Mouse (Mus musculus) heart, embryonic 12.5 days (tissue): Measurements from ENCODE around the gene Zkscan8. TPM values are rescaled to one million over a fixed set of nuclear protein-coding genes. Genes with fewer than 3 reads are reported as not detected.
"Not testable (repeated sequence)": the region's sequence is repeated elsewhere in the genome, so short reads cannot be mapped to it uniquely, and the experiment has no call there.

Experiments
- ATAC-seq: fragments of 200-750 bp; cut with Nextera tagmentation; 2 replicates; pipeline ENCODE4 v1.8.0; 2017; ENCODE audit warnings: moderate TSS enrichment, moderate library complexity; ENCODE audit not compliant: insufficient number of reproducible peaks, low FRiP score
- H3K27ac ChIP-seq: fragments of 300-500 bp; sonication (generic); 2 replicates; pipeline ENCODE4 v1.5.1; 2016; ENCODE audit warnings: mild to moderate bottlenecking, moderate library complexity; ENCODE audit not compliant: poor library complexity, severe bottlenecking
- H3K27me3 ChIP-seq: fragments of 300-500 bp; sonication (generic); replicated peaks from 2 replicates; pipeline ENCODE4 v1.6.1; 2016; ENCODE audit warnings: mild to moderate bottlenecking, moderate library complexity
- H3K36me3 ChIP-seq: fragments of 300-500 bp; sonication (generic); 2 replicates; pipeline ENCODE4 v1.6.1; 2016; ENCODE audit warnings: mild to moderate bottlenecking, moderate library complexity
- H3K4me1 ChIP-seq: fragments of 300-500 bp; sonication (generic); replicated peaks from 2 replicates; pipeline ENCODE4 v1.6.1; 2016; ENCODE audit warnings: mild to moderate bottlenecking
- H3K4me2 ChIP-seq: fragments of 300-500 bp; sonication (generic); 2 replicates; pipeline ENCODE4 v1.6.1; 2016; ENCODE audit warnings: mild to moderate bottlenecking, moderate library complexity
- H3K4me3 ChIP-seq: fragments of 300-500 bp; sonication (generic); 2 replicates; pipeline ENCODE4 v1.5.1; 2016; ENCODE audit warnings: mild to moderate bottlenecking
- H3K9ac ChIP-seq: fragments of 300-500 bp; sonication (generic); 2 replicates; pipeline ENCODE4 v1.6.1; 2016; ENCODE audit warnings: mild to moderate bottlenecking, moderate library complexity
- H3K9me3 ChIP-seq: fragments of 300-500 bp; sonication (generic); replicated peaks from 2 replicates; pipeline ENCODE4 v1.6.1; 2016; ENCODE audit warnings: mild to moderate bottlenecking, moderate library complexity
- WGBS: fragments of 180-500 bp; shearing (Covaris S2); methylation state at CpG from one replicate; pipeline ENCODE4 v1.1.7; 2016; 5-methylcytosine and 5-hydroxymethylcytosine counted together
- polyA plus RNA-seq: library from polyadenylated mRNA; unstranded; fragments of >200 nt; fragmentation: Nextera tagmentation; extraction: Ambion mirVana; gene quantifications from 2 replicates; pipeline ENCODE4 v1.2.1, GENCODE M21; 2016

The Zkscan8 gene
- polyA plus RNA-seq, 1 experiment from 2014 or later = 6.8 TPM

DNA sequence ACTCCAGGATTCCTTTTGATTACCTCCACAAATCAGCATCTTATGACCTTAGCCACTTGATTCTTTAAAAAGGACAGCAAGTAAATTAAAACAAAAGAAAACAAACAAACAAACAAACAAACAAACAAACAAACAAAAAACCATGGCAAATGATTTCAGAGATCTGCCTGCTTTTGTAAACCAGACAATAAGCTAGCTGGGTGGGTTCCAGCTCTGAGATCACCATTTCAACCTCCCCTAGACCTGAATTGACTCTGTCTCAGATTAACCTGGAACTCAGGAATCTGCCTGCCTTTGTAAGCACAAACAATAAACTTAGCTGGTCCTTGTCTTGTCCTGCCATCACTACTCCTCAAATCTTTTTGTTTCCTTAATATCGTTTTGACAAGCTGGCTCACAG, 44.0 kb downstream of the Zkscan8 start:
- Histone ChIP-seq H3K36me3 (peaks cover 16% of the 10 kb centered on the region), H3K27ac (no peak overlapping the region), H3K4me2 (no peak overlapping the region), H3K9me3 (peaks cover 3% of the 10 kb centered on the region), H3K9ac (no peak overlapping the region), H3K4me3 (no peak overlapping the region), H3K4me1 (no peaks in the 10 kb centered on the region), H3K27me3 (no peaks in the 10 kb centered on the region)
- WGBS = 78% methylated on average over 1 of the region's 1 CpGs
- no peak for ATAC-seq

DNA sequence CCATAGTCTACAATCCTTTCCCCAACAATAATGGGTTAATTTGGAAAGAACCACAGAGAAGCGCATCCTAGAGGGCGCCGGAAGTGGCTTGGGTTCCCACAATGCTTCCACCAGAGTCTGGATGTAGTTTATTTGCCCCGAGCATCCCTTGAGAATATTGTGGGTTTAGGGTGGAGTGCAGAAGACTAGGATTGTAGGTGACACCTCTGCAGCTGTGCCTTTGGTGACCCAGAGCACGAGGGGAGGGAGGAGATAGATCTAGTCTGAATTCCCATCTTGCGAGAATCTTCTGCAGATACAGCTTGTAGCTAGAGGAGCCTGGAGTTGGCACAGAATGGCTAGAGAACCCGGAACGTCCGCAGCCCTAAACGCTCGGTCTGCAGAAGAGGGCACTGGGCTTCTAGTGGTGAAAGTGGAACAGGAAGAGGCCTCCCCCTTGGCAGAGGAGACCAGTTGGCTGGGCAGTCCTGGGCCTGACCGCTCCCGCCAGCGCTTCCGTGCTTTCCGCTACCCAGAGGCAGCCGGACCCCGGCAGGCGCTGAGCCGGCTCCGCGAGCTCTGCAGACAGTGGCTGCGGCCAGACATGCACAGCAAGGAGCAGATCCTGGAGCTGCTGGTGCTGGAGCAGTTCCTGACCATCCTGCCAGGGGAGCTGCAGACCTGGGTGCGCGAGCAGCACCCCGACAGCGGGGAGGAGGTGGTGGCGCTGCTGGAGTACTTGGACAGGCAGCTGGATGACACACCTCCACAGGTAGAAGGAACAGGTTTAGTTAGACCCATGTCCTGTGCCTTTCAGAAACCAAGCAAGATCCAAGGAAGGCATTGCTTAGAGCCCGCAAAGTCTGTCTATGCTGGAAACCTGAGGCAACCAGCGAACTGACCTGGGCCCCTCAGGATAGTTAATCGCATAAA, 51.9 kb downstream of the Zkscan8 start, which contains the start of the genes Zkscan4 and Gm10065:
Gene Zkscan4 (plus strand): TSS at position 149 of the 912 bp plus-strand sequence.
Gene Gm10065 (minus strand): TSS at position 683 of the 912 bp plus-strand sequence.
- peak within 1 kb of the TSS; percentile 70 for H3K27ac ChIP-seq
- H3K9ac ChIP-seq = peak within 1 kb of the TSS; percentile 74
- peak within 1 kb of the TSS; percentile 69 for H3K4me3 ChIP-seq
- 6% methylated on average over 29 of the region's 31 CpGs for WGBS
- ATAC-seq = peak; percentile 82
- H3K4me1 ChIP-seq, H3K9me3 ChIP-seq, H3K36me3 ChIP-seq, H3K27me3 ChIP-seq: not testable (repeated sequence)
- peak within 1 kb of the TSS; percentile 84 for H3K4me2 ChIP-seq

DNA sequence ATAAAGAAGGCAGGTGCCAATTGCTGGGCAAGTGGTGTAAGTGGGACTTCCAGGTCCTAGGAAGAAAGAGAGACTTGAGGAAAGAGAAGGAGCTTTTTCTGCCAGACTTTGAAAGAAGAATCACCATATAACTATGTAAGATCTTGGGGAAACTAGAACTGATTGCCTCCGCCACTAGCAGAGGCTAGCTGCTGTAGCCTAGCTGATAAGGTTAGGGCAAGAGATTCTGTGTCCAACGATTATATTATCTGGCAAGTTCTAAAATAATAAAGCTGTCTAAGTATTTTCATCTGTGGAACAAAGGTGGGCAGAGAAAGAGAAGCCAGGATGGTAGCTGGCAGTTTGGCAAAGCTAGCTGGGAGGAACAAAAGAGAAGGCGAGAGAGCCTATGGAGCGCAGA, 58.5 kb downstream of the Zkscan8 start:
- H3K9ac ChIP-seq = no peak overlapping the region
- H3K27ac ChIP-seq = no peak overlapping the region
- no peak for ATAC-seq
- H3K9me3 ChIP-seq = no peaks in the 10 kb centered on the region
- H3K27me3 ChIP-seq = no peaks in the 10 kb centered on the region
- 21% methylated on average over 4 of the region's 4 CpGs for WGBS
- peaks cover 9% of the 10 kb centered on the region; the same call in 1 of the 2 replicates for H3K4me1 ChIP-seq
- H3K4me2 ChIP-seq = no peak overlapping the region
- no peak overlapping the region for H3K4me3 ChIP-seq
- H3K36me3 ChIP-seq = no peaks in the 10 kb centered on the region

DNA sequence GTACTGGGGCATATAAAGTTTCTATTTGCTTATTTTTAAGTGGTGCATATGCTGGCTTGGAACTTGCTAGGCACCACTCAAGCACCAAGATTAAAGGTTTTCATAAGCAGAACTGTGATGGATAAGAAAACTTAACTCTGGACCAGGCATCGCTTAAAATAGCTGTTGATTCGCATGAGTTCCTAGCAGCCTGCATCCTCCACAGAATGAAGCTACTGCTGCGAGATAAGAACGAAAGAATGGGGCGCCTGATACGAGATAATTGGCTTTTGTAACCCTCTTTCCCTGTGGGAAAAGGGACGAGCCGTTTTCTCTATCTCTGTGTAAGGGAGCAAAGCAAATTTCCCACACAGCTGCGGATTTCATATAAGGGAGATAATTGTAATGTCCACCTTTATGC, 61.8 kb downstream of the Zkscan8 start:
- Histone ChIP-seq H3K4me2 (peak overlapping the region; percentile 91), H3K4me3 (peak overlapping the region; percentile 66), H3K9ac (no peak overlapping the region), H3K36me3 (no peaks in the 10 kb centered on the region), H3K9me3 (no peaks in the 10 kb centered on the region), H3K4me1 (peaks cover 9% of the 10 kb centered on the region; the same call in 1 of the 2 replicates), H3K27me3 (no peaks in the 10 kb centered on the region), H3K27ac (no peak overlapping the region)
- no peak for ATAC-seq
- WGBS = 6% methylated on average over 9 of the region's 9 CpGs

DNA sequence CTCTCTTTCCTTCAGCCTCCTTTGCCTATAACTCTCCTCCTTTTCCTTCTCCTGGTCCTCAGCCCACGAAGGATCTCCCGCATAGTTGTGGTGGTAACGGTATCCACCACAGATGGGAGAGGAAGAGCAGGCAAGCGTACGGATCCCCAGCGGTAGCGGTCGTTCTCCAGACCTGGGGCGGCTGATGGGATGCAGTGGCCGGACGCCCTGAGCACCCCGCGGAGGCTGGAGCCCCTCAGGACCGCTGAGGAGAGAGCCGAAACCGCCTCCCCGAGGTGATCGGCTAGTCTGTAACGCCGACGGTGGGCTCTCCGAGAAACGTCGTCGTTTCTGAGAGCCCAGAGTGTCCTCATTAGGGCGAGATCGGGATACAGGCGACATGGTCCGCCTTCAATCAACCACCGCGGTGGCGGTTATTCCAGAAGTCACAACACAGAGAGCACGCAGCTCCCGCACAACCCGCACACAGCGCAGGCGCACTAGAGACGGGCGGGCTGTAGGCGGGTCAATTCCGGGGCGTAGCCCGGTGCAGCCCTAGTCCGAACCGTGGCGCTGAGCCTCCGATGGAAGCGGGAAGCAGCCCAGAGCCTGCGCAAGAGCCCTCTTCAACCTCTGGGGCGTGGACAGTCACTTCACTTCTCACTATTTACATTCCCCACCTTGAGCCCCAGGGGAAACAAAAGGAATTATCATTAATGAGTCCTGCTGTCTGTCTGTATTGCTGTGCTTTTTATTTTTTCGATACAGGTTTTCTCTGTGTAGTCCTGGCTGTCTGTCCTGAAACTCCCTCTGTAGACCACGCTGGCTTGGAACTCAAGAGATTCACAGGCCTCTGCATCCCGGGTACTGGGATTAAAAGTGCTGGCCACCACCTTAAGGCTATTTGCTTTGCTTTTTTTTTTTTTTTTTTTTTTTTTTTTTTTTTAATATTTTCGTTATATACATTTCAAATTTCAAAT, 62.6 kb downstream of the Zkscan8 start, which contains the start of gene Nkapl:
Gene Nkapl (minus strand): TSS at position 449 of the 959 bp plus-strand sequence.
- peak within 1 kb of the TSS; percentile 32; the same call in 1 of the 2 replicates for H3K27ac ChIP-seq
- H3K4me2 ChIP-seq = peak within 1 kb of the TSS; percentile 91
- no peaks in the 10 kb centered on the region for H3K36me3 ChIP-seq
- peaks cover 9% of the 10 kb centered on the region; the same call in 1 of the 2 replicates for H3K4me1 ChIP-seq
- WGBS = under 1% methylated on average over 54 of the region's 54 CpGs
- ATAC-seq = peak; percentile 97
- H3K9me3 ChIP-seq = no peaks in the 10 kb centered on the region
- H3K27me3 ChIP-seq = no peaks in the 10 kb centered on the region
- H3K4me3 ChIP-seq = peak within 1 kb of the TSS; percentile 66
- peak within 1 kb of the TSS; percentile 77 for H3K9ac ChIP-seq

DNA sequence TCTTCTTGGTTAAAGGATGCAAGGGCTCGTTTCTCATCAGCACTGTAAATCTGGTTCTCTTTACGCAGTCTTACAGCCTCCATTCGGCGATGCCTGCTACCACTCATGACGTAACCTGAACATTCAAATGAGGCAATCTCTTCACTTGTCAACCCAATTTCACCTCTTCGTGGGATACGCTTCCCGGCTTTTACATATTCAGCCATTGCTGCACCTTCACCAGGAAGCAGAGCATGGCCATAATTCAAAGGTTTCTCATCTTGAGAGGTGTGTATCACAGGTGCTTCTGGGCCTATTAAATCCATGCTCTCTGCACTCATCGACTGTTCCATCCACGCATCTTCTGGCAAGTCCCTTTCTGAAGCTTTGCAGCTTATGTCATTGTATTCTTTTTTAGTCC, 63.6 kb downstream of the Zkscan8 start:
- no peak overlapping the region for H3K4me3 ChIP-seq
- H3K4me2 ChIP-seq = no peak overlapping the region

More for the DNA sequence above, 63.6 kb downstream of the Zkscan8 start:
- Histone ChIP-seq H3K27me3 (no peaks in the 10 kb centered on the region), H3K4me1 (peaks cover 5% of the 10 kb centered on the region; the same call in 1 of the 2 replicates), H3K36me3 (no peaks in the 10 kb centered on the region), H3K27ac (no peak overlapping the region), H3K9me3 (no peaks in the 10 kb centered on the region), H3K9ac (no peak overlapping the region)
- 82% methylated on average over 10 of the region's 10 CpGs for WGBS
- ATAC-seq = no peak

Other genes with a start within 250 kb of the Zkscan8 start
- not detected in 2 replicates for gene Gpx5, start 238.4 kb downstream of the Zkscan8 start, polyA plus RNA-seq
- not detected in 2 replicates for gene Gpx6, start 219.0 kb downstream of the Zkscan8 start, polyA plus RNA-seq
- gene Olfr1367, start 184.2 kb downstream of the Zkscan8 start, polyA plus RNA-seq = not detected in 2 replicates
- gene Zscan12, start 168.3 kb downstream of the Zkscan8 start, polyA plus RNA-seq = 8.8 and 9.9 TPM in 2 replicates
- 71.2 and 72.6 TPM in 2 replicates for gene Zkscan3, start 128.4 kb downstream of the Zkscan8 start, polyA plus RNA-seq
- gene Pgbd1, start 90.1 kb downstream of the Zkscan8 start, polyA plus RNA-seq = 2.2 and 3.1 TPM in 2 replicates
- 26.8 and 28.1 TPM in 2 replicates for gene Zscan26, start 77.4 kb downstream of the Zkscan8 start, polyA plus RNA-seq
- 2.3 and 2.4 TPM in 2 replicates for gene Nkapl, start 62.6 kb downstream of the Zkscan8 start, polyA plus RNA-seq
- 1.7 and 2.1 TPM in 2 replicates for gene Zkscan4, start 52.2 kb downstream of the Zkscan8 start, polyA plus RNA-seq
- not detected in 2 replicates for gene Gm10065, start 51.7 kb downstream of the Zkscan8 start, polyA plus RNA-seq
- gene AK157302, start 35.9 kb downstream of the Zkscan8 start, polyA plus RNA-seq = 0.24 and 0.33 TPM in 2 replicates
- gene Gm11273, start 29.7 kb downstream of the Zkscan8 start, polyA plus RNA-seq = 6.4 and 10.3 TPM in 2 replicates
- 0.06 and 0.10 TPM in 2 replicates for gene Olfr1366, start 11.7 kb upstream of the Zkscan8 start, polyA plus RNA-seq
- 0.04 and 0.05 TPM in 2 replicates for gene Olfr1535, start 28.8 kb upstream of the Zkscan8 start, polyA plus RNA-seq
- not detected in 2 replicates for gene Olfr1364, start 50.6 kb upstream of the Zkscan8 start, polyA plus RNA-seq
- not detected in 2 replicates for gene Olfr1362, start 82.9 kb upstream of the Zkscan8 start, polyA plus RNA-seq
- not detected in 2 replicates for gene Olfr11, start 111.4 kb upstream of the Zkscan8 start, polyA plus RNA-seq
- gene Olfr1361, start 132.3 kb upstream of the Zkscan8 start, polyA plus RNA-seq = not detected in 2 replicates
- not detected in 2 replicates for gene Olfr1360, start 146.3 kb upstream of the Zkscan8 start, polyA plus RNA-seq
- gene Olfr1359, start 167.0 kb upstream of the Zkscan8 start, polyA plus RNA-seq = not detected in 2 replicates
- gene Hist1h2bl, start 185.0 kb upstream of the Zkscan8 start, polyA plus RNA-seq = 0.91 TPM in 1 of 2 replicates, not detected in the other
- 5.4 and 6.6 TPM in 2 replicates for gene Hist1h2ai, start 185.3 kb upstream of the Zkscan8 start, polyA plus RNA-seq
- gene Hist1h3h, start 186.5 kb upstream of the Zkscan8 start, polyA plus RNA-seq = 2.0 TPM in 2 replicates
- gene Hist1h2bm, start 190.9 kb upstream of the Zkscan8 start, polyA plus RNA-seq = 1.4 and 2.5 TPM in 2 replicates
- 0.31 and 0.68 TPM in 2 replicates for gene Hist1h4j, start 203.9 kb upstream of the Zkscan8 start, polyA plus RNA-seq
- 0.80 TPM in 1 of 2 replicates, not detected in the other for gene Hist1h4k, start 219.4 kb upstream of the Zkscan8 start, polyA plus RNA-seq
- gene Hist1h2ak, start 222.7 kb upstream of the Zkscan8 start, polyA plus RNA-seq = 7.0 and 11.4 TPM in 2 replicates
- gene Hist1h2bn, start 223.0 kb upstream of the Zkscan8 start, polyA plus RNA-seq = 1.1 and 2.1 TPM in 2 replicates
- 12.4 and 12.5 TPM in 2 replicates for gene Hist1h1b, start 249.5 kb upstream of the Zkscan8 start, polyA plus RNA-seq